Mouse (Mus musculus): ENCODE measurements around the gene Kcnc3. TPM values are rescaled to one million over a fixed set of nuclear protein-coding genes. Genes with fewer than 3 reads are reported as not detected.

Kcnc3 gene
- polyA plus RNA-seq, 1 experiment = 0.26 TPM

- H3K79me3 ChIP-seq (ENCODE audit: low read depth) = no peaks in the 10 kb centered on the region
- TF ChIP-seq MYOD1 (IDR thresholded peaks at IDR 0.05; ENCODE audit: control insufficient read depth, insufficient read length, low read depth) = no peak
- TF ChIP-seq MYOG (IDR thresholded peaks at IDR 0.05; ENCODE audit: control insufficient read depth, extremely low read depth, insufficient read length) = no peak
- TF ChIP-seq MAX (IDR thresholded peaks at IDR 0.05) = no peak
- no peak for TF ChIP-seq CEBPB (IDR thresholded peaks at IDR 0.05; ENCODE audit: low read depth)
- H3K27me3 ChIP-seq (ENCODE audit: control insufficient read depth, insufficient read depth, insufficient read length) = peaks cover 11% of the 10 kb centered on the region
- H3ac ChIP-seq (ENCODE audit: control insufficient read depth, insufficient read length, low read depth) = no peak overlapping the region
- no peaks in the 10 kb centered on the region for H3K36me3 ChIP-seq (ENCODE audit: control insufficient read depth, insufficient read depth)
- H3K79me2 ChIP-seq (ENCODE audit: control insufficient read depth, insufficient read depth) = no peaks in the 10 kb centered on the region
- no peak overlapping the region for H3K4me3 ChIP-seq (ENCODE audit: insufficient read depth, poor library complexity, severe bottlenecking)
These were observed 26.0 kb upstream of the Kcnc3 start for GRCm38 (mm10) chr7:44564486-44564885.

- no peaks in the 10 kb centered on the region for H3K36me3 ChIP-seq (ENCODE audit: control insufficient read depth, insufficient read depth)
- H3ac ChIP-seq (ENCODE audit: control insufficient read depth, insufficient read length, low read depth) = no peak overlapping the region
- H3K79me3 ChIP-seq (ENCODE audit: low read depth) = no peaks in the 10 kb centered on the region
- TF ChIP-seq CTCF (IDR thresholded peaks at IDR 0.05; ENCODE audit: control insufficient read depth, insufficient read depth, insufficient read length) (no peak), MAX (IDR thresholded peaks at IDR 0.05) (no peak), MYOG (IDR thresholded peaks at IDR 0.05; ENCODE audit: control insufficient read depth, extremely low read depth, insufficient read length) (no peak), FOSL1 (IDR thresholded peaks at IDR 0.05; ENCODE audit: insufficient read depth, low read length, poor library complexity, severe bottlenecking) (no peak), CEBPB (IDR thresholded peaks at IDR 0.05; ENCODE audit: low read depth) (no peak), MYOD1 (IDR thresholded peaks at IDR 0.05; ENCODE audit: control insufficient read depth, insufficient read length, low read depth) (no peak), USF1 (IDR thresholded peaks at IDR 0.05; ENCODE audit: low read depth) (no peak)
- H3K79me2 ChIP-seq (ENCODE audit: control insufficient read depth, insufficient read depth) = no peaks in the 10 kb centered on the region
- H3K27me3 ChIP-seq (ENCODE audit: control insufficient read depth, insufficient read depth, insufficient read length) = peaks cover 11% of the 10 kb centered on the region
- H3K4me3 ChIP-seq (ENCODE audit: insufficient read depth, poor library complexity, severe bottlenecking) = no peak overlapping the region
These were observed 25.1 kb upstream of the Kcnc3 start for GRCm38 (mm10) chr7:44565414-44565813.

GRCm38 (mm10) chr7:44568803-44569202 lies 21.7 kb upstream of the Kcnc3 start:
- no peak for TF ChIP-seq MAX (IDR thresholded peaks at IDR 0.05)
- TF ChIP-seq CEBPB (IDR thresholded peaks at IDR 0.05; ENCODE audit: low read depth) = no peak
- TF ChIP-seq USF1 (IDR thresholded peaks at IDR 0.05; ENCODE audit: low read depth) = no peak
- no peak for TF ChIP-seq FOSL1 (IDR thresholded peaks at IDR 0.05; ENCODE audit: insufficient read depth, low read length, poor library complexity, severe bottlenecking)
- TF ChIP-seq MYOG (IDR thresholded peaks at IDR 0.05; ENCODE audit: control insufficient read depth, extremely low read depth, insufficient read length) = no peak
- TF ChIP-seq CTCF (IDR thresholded peaks at IDR 0.05; ENCODE audit: control insufficient read depth, insufficient read depth, insufficient read length) = no peak
- TF ChIP-seq MYOD1 (IDR thresholded peaks at IDR 0.05; ENCODE audit: control insufficient read depth, insufficient read length, low read depth) = no peak
- no peaks in the 10 kb centered on the region for H3K79me3 ChIP-seq (ENCODE audit: low read depth)
- H3K79me2 ChIP-seq (ENCODE audit: control insufficient read depth, insufficient read depth) = no peaks in the 10 kb centered on the region
- H3ac ChIP-seq (ENCODE audit: control insufficient read depth, insufficient read length, low read depth) = no peak overlapping the region
- no peaks in the 10 kb centered on the region for H3K36me3 ChIP-seq (ENCODE audit: control insufficient read depth, insufficient read depth)
- H3K27me3 ChIP-seq (ENCODE audit: control insufficient read depth, insufficient read depth, insufficient read length) = peaks cover 25% of the 10 kb centered on the region
- no peak overlapping the region for H3K4me3 ChIP-seq (ENCODE audit: insufficient read depth, poor library complexity, severe bottlenecking)

GRCm38 (mm10) chr7:44570989-44571388 lies 19.5 kb upstream of the Kcnc3 start:
- H3K79me3 ChIP-seq (ENCODE audit: low read depth) = no peaks in the 10 kb centered on the region
- no peak overlapping the region for H3K4me3 ChIP-seq (ENCODE audit: insufficient read depth, poor library complexity, severe bottlenecking)
- TF ChIP-seq CEBPB (IDR thresholded peaks at IDR 0.05; ENCODE audit: low read depth) = no peak
- no peak for TF ChIP-seq MYOD1 (IDR thresholded peaks at IDR 0.05; ENCODE audit: control insufficient read depth, insufficient read length, low read depth)
- no peak for TF ChIP-seq USF1 (IDR thresholded peaks at IDR 0.05; ENCODE audit: low read depth)
- no peak for TF ChIP-seq MAX (IDR thresholded peaks at IDR 0.05)
- TF ChIP-seq MYOG (IDR thresholded peaks at IDR 0.05; ENCODE audit: control insufficient read depth, extremely low read depth, insufficient read length) = no peak
- no peak for TF ChIP-seq CTCF (IDR thresholded peaks at IDR 0.05; ENCODE audit: control insufficient read depth, insufficient read depth, insufficient read length)
- no peak for TF ChIP-seq FOSL1 (IDR thresholded peaks at IDR 0.05; ENCODE audit: insufficient read depth, low read length, poor library complexity, severe bottlenecking)
- H3K79me2 ChIP-seq (ENCODE audit: control insufficient read depth, insufficient read depth) = no peaks in the 10 kb centered on the region
- no peak overlapping the region for H3ac ChIP-seq (ENCODE audit: control insufficient read depth, insufficient read length, low read depth)
- peaks cover 14% of the 10 kb centered on the region for H3K27me3 ChIP-seq (ENCODE audit: control insufficient read depth, insufficient read depth, insufficient read length)
- H3K36me3 ChIP-seq (ENCODE audit: control insufficient read depth, insufficient read depth) = no peaks in the 10 kb centered on the region

- Histone ChIP-seq H3K79me3 (ENCODE audit: low read depth) (no peaks in the 10 kb centered on the region), H3K27me3 (ENCODE audit: control insufficient read depth, insufficient read depth, insufficient read length) (peaks cover 14% of the 10 kb centered on the region), H3ac (ENCODE audit: control insufficient read depth, insufficient read length, low read depth) (no peak overlapping the region), H3K4me3 (ENCODE audit: insufficient read depth, poor library complexity, severe bottlenecking) (no peak overlapping the region), H3K79me2 (ENCODE audit: control insufficient read depth, insufficient read depth) (no peaks in the 10 kb centered on the region), H3K36me3 (ENCODE audit: control insufficient read depth, insufficient read depth) (no peaks in the 10 kb centered on the region)
- TF ChIP-seq USF1 (IDR thresholded peaks at IDR 0.05; ENCODE audit: low read depth) (no peak), MYOG (IDR thresholded peaks at IDR 0.05; ENCODE audit: control insufficient read depth, extremely low read depth, insufficient read length) (no peak)
These were observed 18.7 kb upstream of the Kcnc3 start for GRCm38 (mm10) chr7:44571811-44572210.

- no peaks in the 10 kb centered on the region for H3K79me3 ChIP-seq (ENCODE audit: low read depth)
- TF ChIP-seq MYOG (IDR thresholded peaks at IDR 0.05; ENCODE audit: control insufficient read depth, extremely low read depth, insufficient read length) (no peak), USF1 (IDR thresholded peaks at IDR 0.05; ENCODE audit: low read depth) (no peak), MAX (IDR thresholded peaks at IDR 0.05) (no peak), MYOD1 (IDR thresholded peaks at IDR 0.05; ENCODE audit: control insufficient read depth, insufficient read length, low read depth) (no peak), CTCF (IDR thresholded peaks at IDR 0.05; ENCODE audit: control insufficient read depth, insufficient read depth, insufficient read length) (no peak), FOSL1 (IDR thresholded peaks at IDR 0.05; ENCODE audit: insufficient read depth, low read length, poor library complexity, severe bottlenecking) (no peak)
- no peak within 1 kb of the TSS for H3K4me3 ChIP-seq (ENCODE audit: insufficient read depth, poor library complexity, severe bottlenecking)
- H3K79me2 ChIP-seq (ENCODE audit: control insufficient read depth, insufficient read depth) = no peaks in the 10 kb centered on the region
- no peak within 1 kb of the TSS for H3ac ChIP-seq (ENCODE audit: control insufficient read depth, insufficient read length, low read depth)
- no peaks in the 10 kb centered on the region for H3K36me3 ChIP-seq (ENCODE audit: control insufficient read depth, insufficient read depth)
- peaks cover 14% of the 10 kb centered on the region for H3K27me3 ChIP-seq (ENCODE audit: control insufficient read depth, insufficient read depth, insufficient read length)
These were observed 18.2 kb upstream of the Kcnc3 start, which contains the start of gene Napsa for GRCm38 (mm10) chr7:44572213-44572701. Gene Napsa, plus strand, starts transcription at chr7:44572380.

All from C2C12 (cell line).